Mouse (Mus musculus) embryo, embryonic 11 days (tissue): ENCODE results near the gene Aurka.

Source experiments
- DNase-seq: peaks from one replicate; pipeline ENCODE4 v3.0.0-alpha.2; 2015

Gene Aurka

GRCm38 (mm10) chr2:172311731-172312130 lies 58.6 kb downstream of the Aurka start:
- no peak for DNase-seq

GRCm38 (mm10) chr2:172306544-172306943 lies 63.8 kb downstream of the Aurka start:
- no peak for DNase-seq
